Mouse (Mus musculus) C2C12 (cell line): ENCODE data around the gene Nr3c2. TPM values are rescaled to one million over a fixed set of nuclear protein-coding genes. Genes with fewer than 3 reads are reported as not detected.

Experiments used
- H3K27me3 ChIP-seq: one replicate; pipeline ENCODE4 v1.6.1; 2011; ENCODE audit not compliant: control insufficient read depth, insufficient read depth, insufficient read length
- H3K36me3 ChIP-seq: one replicate; pipeline ENCODE4 v1.6.1; 2011; ENCODE audit not compliant: control insufficient read depth, insufficient read depth
- H3K4me3 ChIP-seq: one replicate; pipeline ENCODE4 v1.5.1; 2011; ENCODE audit warnings: mild to moderate bottlenecking, control low read depth; ENCODE audit not compliant: poor library complexity, insufficient read depth, severe bottlenecking
- H3K79me2 ChIP-seq: one replicate; pipeline ENCODE4 v1.6.1; 2011; ENCODE audit not compliant: control insufficient read depth, insufficient read depth
- H3K79me3 ChIP-seq: one replicate; pipeline ENCODE4 v1.6.1; 2011; ENCODE audit warnings: low read depth, control low read depth
- H3ac ChIP-seq: one replicate; pipeline ENCODE3; 2011; ENCODE audit warnings: low read depth; ENCODE audit not compliant: control insufficient read depth, insufficient read length
- CEBPB ChIP-seq: IDR thresholded peaks from one replicate; pipeline ENCODE4 v1.6.1; 2011; ENCODE audit warnings: low read depth, mild to moderate bottlenecking, control low read depth, moderate library complexity
- CTCF ChIP-seq: IDR thresholded peaks from one replicate; pipeline ENCODE4 v1.5.1; 2011; ENCODE audit not compliant: control insufficient read depth, insufficient read depth, insufficient read length
- FOSL1 ChIP-seq: IDR thresholded peaks from one replicate; pipeline ENCODE4 v1.8.0; 2011; ENCODE audit warnings: mild to moderate bottlenecking, low read length; ENCODE audit not compliant: poor library complexity, insufficient read depth, severe bottlenecking
- MAX ChIP-seq: IDR thresholded peaks from one replicate; pipeline ENCODE4 v1.6.1; 2011; ENCODE audit warnings: mild to moderate bottlenecking, control low read depth
- MYOD1 ChIP-seq: IDR thresholded peaks from one replicate; pipeline ENCODE4 v1.6.1; 2011; ENCODE audit warnings: low read depth; ENCODE audit not compliant: control insufficient read depth, insufficient read length
- MYOG ChIP-seq: IDR thresholded peaks from one replicate; pipeline ENCODE4 v1.6.1; 2011; ENCODE audit not compliant: control insufficient read depth, insufficient read length; ENCODE audit errors: extremely low read depth
- USF1 ChIP-seq: IDR thresholded peaks from one replicate; pipeline ENCODE4 v1.6.1; 2011; ENCODE audit warnings: low read depth, mild to moderate bottlenecking, control low read depth, moderate library complexity
- polyA plus RNA-seq: library from polyadenylated mRNA; unstranded; fragments of >200 nt; fragmentation: generic; extraction: Trizol; gene quantifications from one replicate; pipeline ENCODE4 v1.2.1, GENCODE M21; 2012; ENCODE audit warnings: missing spikeins

Gene Nr3c2
- polyA plus RNA-seq, 1 experiment = 0.04 TPM

DNA sequence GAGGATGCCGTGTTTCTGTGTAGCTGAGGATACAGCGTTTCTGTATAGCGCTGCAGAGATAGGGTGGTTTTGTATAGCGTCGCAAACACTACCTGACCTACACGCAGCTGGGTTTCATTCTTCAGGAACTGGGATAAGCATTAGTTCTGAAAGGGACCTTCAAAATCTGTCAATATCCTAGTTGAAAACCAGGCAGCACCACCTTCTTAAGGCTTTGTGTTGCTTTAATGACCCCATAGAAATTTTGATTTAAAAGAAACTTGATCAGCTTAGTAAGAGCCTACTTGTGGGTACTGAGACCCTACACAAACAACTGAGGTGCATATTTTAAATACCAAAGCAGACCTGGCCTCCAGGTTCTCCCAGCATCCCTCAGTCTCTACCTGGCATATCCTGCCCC, 372.9 kb downstream of the Nr3c2 start:
- TF ChIP-seq CTCF (no peak), FOSL1 (no peak), MYOG (no peak), USF1 (no peak), CEBPB (no peak), MAX (no peak), MYOD1 (no peak)
- Histone ChIP-seq H3K79me2 (no peaks in the 10 kb centered on the region), H3K79me3 (no peaks in the 10 kb centered on the region), H3K4me3 (no peak overlapping the region), H3ac (no peak overlapping the region), H3K36me3 (peaks cover 21% of the 10 kb centered on the region), H3K27me3 (no peaks in the 10 kb centered on the region)

DNA sequence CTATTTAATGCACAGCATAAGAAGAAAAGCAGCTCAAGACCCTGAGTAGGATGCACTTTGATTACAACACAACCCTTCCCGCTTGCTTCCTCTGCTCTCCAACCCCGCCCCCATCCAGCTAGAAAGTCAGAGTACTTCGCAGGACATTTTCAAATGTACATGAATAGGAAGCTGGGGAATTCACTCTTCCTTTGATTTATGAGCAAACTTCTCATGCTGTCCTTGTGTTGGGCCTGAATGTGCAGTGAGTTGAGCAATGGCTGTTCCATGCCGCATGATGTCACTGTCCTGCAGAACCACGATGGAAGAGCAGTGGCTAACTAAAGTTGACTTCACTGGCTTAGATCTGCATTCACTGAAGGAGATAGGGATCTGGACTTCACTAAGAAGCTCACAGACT, 376.3 kb downstream of the Nr3c2 start:
- Histone ChIP-seq H3K79me2 (no peaks in the 10 kb centered on the region), H3ac (no peak overlapping the region), H3K36me3 (peaks cover 21% of the 10 kb centered on the region), H3K4me3 (no peak overlapping the region), H3K27me3 (no peaks in the 10 kb centered on the region), H3K79me3 (no peaks in the 10 kb centered on the region)
- TF ChIP-seq CEBPB (no peak), FOSL1 (no peak), MYOG (no peak), MAX (no peak), CTCF (no peak), MYOD1 (no peak), USF1 (no peak)

DNA sequence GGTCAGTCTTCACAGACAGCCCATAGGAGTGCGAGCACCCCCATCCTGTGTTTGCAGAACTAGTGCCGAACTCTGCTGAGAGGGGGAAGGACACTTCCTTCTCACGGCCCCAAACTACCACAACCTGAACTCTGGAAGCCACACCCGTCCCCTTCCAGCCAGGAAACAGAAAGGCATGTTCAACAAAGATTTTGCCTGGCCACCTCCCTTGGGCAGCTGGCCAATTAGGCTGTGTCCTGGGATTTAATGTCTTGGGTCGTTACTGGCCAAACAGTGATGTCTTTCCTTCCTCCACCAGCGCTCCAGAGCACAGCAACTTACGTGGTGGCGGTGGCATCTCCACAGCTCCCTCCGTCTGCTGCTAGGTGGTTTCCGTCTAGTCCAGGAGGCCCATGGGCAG, 377.6 kb downstream of the Nr3c2 start:
- no peaks in the 10 kb centered on the region for H3K27me3 ChIP-seq
- no peaks in the 10 kb centered on the region for H3K79me3 ChIP-seq
- TF ChIP-seq CEBPB (no peak), CTCF (no peak), USF1 (no peak), MYOG (no peak), MYOD1 (no peak), MAX (no peak), FOSL1 (no peak)
- no peak overlapping the region for H3ac ChIP-seq
- no peaks in the 10 kb centered on the region for H3K79me2 ChIP-seq
- peaks cover 18% of the 10 kb centered on the region for H3K36me3 ChIP-seq
- H3K4me3 ChIP-seq = no peak overlapping the region

DNA sequence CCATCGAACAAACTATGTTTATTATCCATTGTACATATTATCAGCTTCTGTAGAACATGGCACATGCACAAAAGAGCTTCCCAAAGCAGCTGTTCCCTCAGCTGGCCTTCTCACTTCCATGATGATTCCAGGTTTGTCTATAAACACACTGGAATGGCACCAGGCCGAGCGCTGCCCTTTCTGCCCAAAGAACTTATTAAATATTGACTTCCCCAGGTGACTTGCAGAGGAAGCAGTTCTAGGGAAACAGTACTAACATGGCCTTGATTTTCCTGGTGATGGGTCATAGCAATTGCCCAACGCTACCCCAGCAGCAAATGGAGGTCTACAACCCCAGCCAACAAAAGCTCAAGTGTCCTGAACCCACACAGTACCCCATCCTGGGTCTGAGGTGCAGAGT, 379.0 kb downstream of the Nr3c2 start:
- no peak for TF ChIP-seq MYOG
- no peak for TF ChIP-seq FOSL1
- no peak for TF ChIP-seq USF1
- no peak for TF ChIP-seq CEBPB
- TF ChIP-seq MYOD1 = no peak
- no peak for TF ChIP-seq CTCF
- TF ChIP-seq MAX = no peak
- no peaks in the 10 kb centered on the region for H3K79me2 ChIP-seq
- H3K79me3 ChIP-seq = no peaks in the 10 kb centered on the region
- no peaks in the 10 kb centered on the region for H3K27me3 ChIP-seq
- H3K36me3 ChIP-seq = peaks cover 18% of the 10 kb centered on the region
- H3ac ChIP-seq = no peak overlapping the region
- no peak overlapping the region for H3K4me3 ChIP-seq

DNA sequence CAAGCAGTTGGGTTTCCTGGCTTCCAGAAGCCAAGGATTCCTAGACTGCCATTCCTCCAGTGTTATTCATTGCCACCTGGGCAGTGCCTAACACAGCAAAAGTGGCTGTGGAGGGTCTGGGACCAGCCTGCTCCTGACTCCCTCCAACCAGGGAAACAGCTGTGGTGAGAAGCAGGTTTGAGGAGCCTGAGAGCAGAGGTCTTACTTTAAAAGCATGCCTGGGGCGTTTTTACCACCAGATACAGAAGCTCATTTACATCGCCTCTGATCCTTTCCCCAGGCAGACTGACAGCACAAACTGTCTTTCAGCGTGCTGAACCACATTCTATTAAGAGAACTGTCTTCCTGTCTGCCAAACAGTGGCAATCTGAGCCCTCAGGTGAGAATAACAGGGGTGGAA, 380.7 kb downstream of the Nr3c2 start:
- H3K36me3 ChIP-seq = peaks cover 9% of the 10 kb centered on the region
- no peaks in the 10 kb centered on the region for H3K27me3 ChIP-seq
- TF ChIP-seq CTCF (no peak), USF1 (no peak)
- no peaks in the 10 kb centered on the region for H3K79me3 ChIP-seq
- no peak overlapping the region for H3ac ChIP-seq
- no peaks in the 10 kb centered on the region for H3K79me2 ChIP-seq
- no peak overlapping the region for H3K4me3 ChIP-seq

DNA sequence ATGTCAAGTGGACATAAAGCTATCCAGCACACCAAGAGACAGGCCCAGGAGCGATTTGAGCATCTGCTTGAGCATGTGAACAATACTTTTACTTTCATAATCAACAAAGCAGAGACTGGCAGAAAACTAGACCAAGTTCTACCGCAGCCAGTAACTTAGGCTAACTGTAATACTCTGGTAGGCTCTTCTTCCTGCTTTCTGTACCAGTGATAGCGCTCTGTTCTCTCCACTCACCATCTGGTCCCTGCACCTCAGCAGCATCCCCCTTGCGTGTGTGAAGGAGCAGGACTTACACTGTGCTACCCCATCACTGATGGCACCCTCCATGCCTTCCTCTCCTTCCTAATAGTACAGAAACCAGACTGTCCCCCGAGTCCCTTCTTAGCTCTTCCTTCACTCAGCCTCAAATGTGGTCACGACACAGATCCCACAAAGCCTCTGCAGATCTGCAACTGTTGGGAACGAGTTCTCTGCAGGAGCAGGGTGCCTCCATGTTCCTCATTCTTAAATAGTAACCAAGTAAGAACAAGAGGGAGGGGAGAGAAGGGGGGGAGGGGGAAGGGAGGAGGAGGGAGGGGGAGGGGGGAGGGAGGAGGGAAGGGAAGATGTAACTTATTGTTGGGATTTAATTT, 383.5 kb downstream of the Nr3c2 start:
- H3ac ChIP-seq = no peak overlapping the region
- TF ChIP-seq MAX (no peak), CEBPB (no peak), USF1 (no peak), MYOG (no peak), MYOD1 (no peak), FOSL1 (no peak), CTCF (no peak)
- no peak overlapping the region for H3K4me3 ChIP-seq
- H3K36me3 ChIP-seq = peaks cover 8% of the 10 kb centered on the region
- H3K79me3 ChIP-seq = peaks cover 4% of the 10 kb centered on the region
- no peaks in the 10 kb centered on the region for H3K27me3 ChIP-seq
- no peaks in the 10 kb centered on the region for H3K79me2 ChIP-seq
